In the genomic region with DNA sequence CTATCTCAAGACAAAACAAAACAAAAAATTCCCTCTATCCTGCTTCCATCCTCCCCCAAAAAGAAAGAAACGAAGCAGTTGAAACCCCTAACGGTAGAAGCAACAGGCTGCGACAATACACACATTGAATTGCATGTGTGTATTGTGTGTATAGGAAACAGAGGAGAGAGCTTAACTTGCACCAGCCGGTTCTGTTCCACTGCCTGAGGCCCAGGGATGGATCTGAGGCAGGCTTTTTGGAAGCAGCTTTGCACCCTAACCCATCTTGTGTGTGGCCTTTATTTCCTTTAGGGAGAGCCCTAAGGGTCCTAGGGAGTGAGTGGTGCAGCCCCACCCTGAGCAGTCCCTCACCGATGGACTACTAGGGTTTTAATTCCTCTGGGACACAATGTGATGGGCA, we compare ENCODE assay signal across 8 mouse cellular contexts. TPM values are rescaled to one million over a fixed set of nuclear protein-coding genes. Genes with fewer than 3 reads are reported as not detected.
DNase-seq lines count a peak whose midpoint lies in the region; ATAC-seq lines count a peak whose summit lies in the region.

No protein-coding gene starts in this region.

- no peak for ATAC-seq in hindbrain, embryonic 11.5 days (ENCODE audit: low FRiP score)
- ATAC-seq in limb, embryonic 13.5 days (ENCODE audit: low FRiP score, low read depth), result no peak

- DNase-seq in hindbrain, embryonic 10.5 days (ENCODE audit: low spot score), result no peak
- DNase-seq in hindbrain, embryonic 11.5 days (ENCODE audit: low spot score), result no peak
- DNase-seq in 416B (ENCODE audit: low read depth) (peak; percentile 37), ZHBTc4 (ENCODE audit: low read depth, low spot score) (peak; percentile 67)
- no peak for DNase-seq in retina, embryonic 14.5 days (ENCODE audit: low spot score)
- no peak for DNase-seq in right cerebral cortex, postnatal 36 days (ENCODE audit: low spot score in 2 of 2)
- no peak for DNase-seq in urinary bladder, postnatal 25 days (ENCODE audit: low spot score)

- no peaks in the 10 kb centered on the region for H3K27me3 ChIP-seq in hindbrain, embryonic 10.5 days (ENCODE audit: insufficient read depth, poor library complexity, severe bottlenecking)
- no peaks in the 10 kb centered on the region for H3K27me3 ChIP-seq in hindbrain, embryonic 11.5 days (ENCODE audit: control insufficient read depth, insufficient read depth, low read length)
- no peaks in the 10 kb centered on the region for H3K27me3 ChIP-seq in limb, embryonic 13.5 days

- H3K9ac ChIP-seq in hindbrain, embryonic 11.5 days (ENCODE audit: low read depth, low read length), result no peak overlapping the region
- 0 out of 2 replicates have a peak overlapping the region, but pooled peaks have one; percentile 62 for H3K9ac ChIP-seq in limb, embryonic 13.5 days

- peaks cover 14% of the 10 kb centered on the region for H3K4me1 ChIP-seq in hindbrain, embryonic 10.5 days (replicated peaks)
- no peaks in the 10 kb centered on the region for H3K4me1 ChIP-seq in hindbrain, embryonic 11.5 days (replicated peaks; ENCODE audit: control insufficient read depth, insufficient read depth, low read length)
- peaks cover 39% of the 10 kb centered on the region for H3K4me1 ChIP-seq in limb, embryonic 13.5 days

- 72% methylated on average over 5 of the region's 5 CpGs for WGBS in hindbrain, embryonic 10.5 days
- WGBS in hindbrain, embryonic 11.5 days, result 77% methylated on average over 5 of the region's 5 CpGs
- 73% methylated on average over 5 of the region's 5 CpGs for WGBS in limb, embryonic 13.5 days

- no peak overlapping the region for H3K4me2 ChIP-seq in hindbrain, embryonic 11.5 days (replicated peaks; ENCODE audit: low read depth, low read length)
- H3K4me2 ChIP-seq in limb, embryonic 13.5 days (replicated peaks), result peak overlapping the region; percentile 56

- H3K36me3 ChIP-seq in hindbrain, embryonic 10.5 days, result no peaks in the 10 kb centered on the region
- no peaks in the 10 kb centered on the region for H3K36me3 ChIP-seq in hindbrain, embryonic 11.5 days (ENCODE audit: control insufficient read depth, insufficient read depth, low read length)
- H3K36me3 ChIP-seq in limb, embryonic 13.5 days, result no peaks in the 10 kb centered on the region

- no peak overlapping the region for H3K4me3 ChIP-seq in hindbrain, embryonic 10.5 days
- no peak overlapping the region for H3K4me3 ChIP-seq in hindbrain, embryonic 11.5 days (ENCODE audit: low read depth, low read length)
- H3K4me3 ChIP-seq in limb, embryonic 13.5 days, result peak overlapping the region; percentile 34; the same call in 1 of the 2 replicates

- H3K27ac ChIP-seq in hindbrain, embryonic 10.5 days, result peak overlapping the region; percentile 64
- no peak overlapping the region; the same call in 1 of the 2 replicates for H3K27ac ChIP-seq in hindbrain, embryonic 11.5 days (ENCODE audit: low read depth, low read length)
- peak overlapping the region; percentile 44; the same call in 1 of the 2 replicates for H3K27ac ChIP-seq in limb, embryonic 13.5 days

- H3K9me3 ChIP-seq in hindbrain, embryonic 10.5 days, result no peaks in the 10 kb centered on the region
- H3K9me3 ChIP-seq in hindbrain, embryonic 11.5 days (ENCODE audit: control insufficient read depth, low read length), result no peaks in the 10 kb centered on the region
- no peaks in the 10 kb centered on the region for H3K9me3 ChIP-seq in limb, embryonic 13.5 days

RNA-seq across cellular contexts. Expression of gene Pcbp1, which starts 29.5 kb away (rescaled TPM):
- polyA plus RNA-seq in hindbrain, embryonic 10.5 days (2016; fragmentation: Nextera tagmentation; extraction: Ambion mirVana), result 478 and 520 TPM in 2 replicates
- polyA plus RNA-seq in hindbrain, embryonic 11.5 days (2014; fragmentation: Nextera tagmentation; extraction: Ambion mirVana), result 382 and 432 TPM in 2 replicates
- 454 and 479 TPM in 2 replicates for polyA plus RNA-seq in limb, embryonic 13.5 days (2015; fragmentation: Nextera tagmentation; extraction: Ambion mirVana)

RNA-seq across cellular contexts. Expression of gene C87436, which starts 58.4 kb away (rescaled TPM):
- polyA plus RNA-seq in hindbrain, embryonic 10.5 days (2016; fragmentation: Nextera tagmentation; extraction: Ambion mirVana), result 24.4 and 26.2 TPM in 2 replicates
- 24.4 and 25.6 TPM in 2 replicates for polyA plus RNA-seq in hindbrain, embryonic 11.5 days (2014; fragmentation: Nextera tagmentation; extraction: Ambion mirVana)
- polyA plus RNA-seq in limb, embryonic 13.5 days (2015; fragmentation: Nextera tagmentation; extraction: Ambion mirVana), result 25.2 and 25.4 TPM in 2 replicates

Comparison
In these comparisons a context has a peak if more than half of its experiments do, and no peak if none do; other contexts are left out.
1. DNase-seq: peak in 416B (single experiment) and ZHBTc4 (single experiment); none in hindbrain, embryonic 10.5 days (single experiment), hindbrain, embryonic 11.5 days (single experiment), retina, embryonic 14.5 days (single experiment), right cerebral cortex, postnatal 36 days (0 of 2) and urinary bladder, postnatal 25 days (single experiment).